8 mouse cellular contexts compared by ENCODE assay signal in genomic region chr19:37206641-37207302, GRCm38 (mm10). TPM values are rescaled to one million over a fixed set of nuclear protein-coding genes. Genes with fewer than 3 reads are reported as not detected.
DNase-seq lines count a peak whose midpoint lies in the region; ATAC-seq and TF ChIP-seq lines count a peak whose summit lies in the region.

No protein-coding gene starts in this region.

- peak; percentile 80 for ATAC-seq in hindbrain, embryonic 12.5 days (ENCODE audit: low FRiP score)

- no peak for TF ChIP-seq CTCF in brain, embryonic 14.5 days (IDR thresholded peaks at IDR 0.05; ENCODE audit: borderline replicate concordance, extremely low read depth, insufficient read depth, insufficient read length)
- TF ChIP-seq CTCF in left cerebral cortex, adult 2 months (IDR thresholded peaks at IDR 0.05) = no peak

- 1% methylated on average over 47 of the region's 47 CpGs for WGBS in hindbrain, embryonic 12.5 days
- 0% methylated on average over 44 of the region's 47 CpGs for WGBS in macrophage (ENCODE audit: missing documents)

- peak overlapping the region; percentile 65 for H3K4me2 ChIP-seq in hindbrain, embryonic 12.5 days (replicated peaks)

- intact Hi-C loops in left cerebral cortex, adult 2 months (cut with DNase I) = loop anchor here (1.0 kb wide), 1 partner anchor 31 kb away; no protein-coding TSS in a partner anchor

- DNase-seq in kidney, adult 11 months = peak; percentile 53
- no peak for DNase-seq in kidney, postnatal 14 days
- DNase-seq in brain, embryonic 14.5 days (ENCODE audit: low read depth) = peak; percentile 66
- DNase-seq in frontal cortex, adult 2 months (ENCODE audit: extremely low spot score in 1 of 2, low spot score in 1 of 2) = peak; percentile 27 to 49
- peak in 1 of 2 experiments; percentile 45 for DNase-seq in left cerebral cortex, adult 2 months (ENCODE audit: extremely low spot score in 1 of 2, low spot score in 2 of 2)
- peak; percentile 33 for DNase-seq in right cerebral cortex, postnatal 14 days

- H3K27ac ChIP-seq in hindbrain, embryonic 12.5 days = peak overlapping the region; percentile 83; the same call in 1 of the 2 replicates
- peak overlapping the region; percentile 93 for H3K27ac ChIP-seq in left cerebral cortex, adult 2 months
- peak overlapping the region; percentile 46 for H3K27ac ChIP-seq in macrophage

- no peaks in the 10 kb centered on the region for H3K9me3 ChIP-seq in hindbrain, embryonic 12.5 days (replicated peaks)

- H3K4me1 ChIP-seq in hindbrain, embryonic 12.5 days = peaks cover 16% of the 10 kb centered on the region

- peaks cover 60% of the 10 kb centered on the region for H3K79me2 ChIP-seq in macrophage (ENCODE audit: inconsistent target)

- peak overlapping the region; percentile 99 for H3K9ac ChIP-seq in hindbrain, embryonic 12.5 days

- peak overlapping the region; percentile 100 for H3K4me3 ChIP-seq in hindbrain, embryonic 12.5 days
- peak overlapping the region; percentile 76 for H3K4me3 ChIP-seq in left cerebral cortex, adult 2 months
- H3K4me3 ChIP-seq in macrophage (ENCODE audit: inconsistent target) = peak overlapping the region; percentile 50

- peaks cover 16% of the 10 kb centered on the region for H3K36me3 ChIP-seq in hindbrain, embryonic 12.5 days
- peaks cover 12% of the 10 kb centered on the region for H3K36me3 ChIP-seq in macrophage (ENCODE audit: inconsistent target)

- TF ChIP-seq POLR2A in brain, embryonic 14.5 days (IDR thresholded peaks at IDR 0.05; ENCODE audit: borderline replicate concordance, extremely low read depth, insufficient read depth, insufficient read length, poor library complexity, severe bottlenecking) = no peak

- 0 out of 2 replicates have a peak, but pooled peaks cover 3% of the 10 kb centered on the region for H3K27me3 ChIP-seq in hindbrain, embryonic 12.5 days

RNA-seq across cellular contexts. Expression of gene March5, which starts 0.6 kb away (rescaled TPM):
- polyA plus RNA-seq in brain, embryonic 14.5 days (2012; rRNA removed) = 88.9 and 98.1 TPM in 2 replicates
- polyA plus RNA-seq in frontal cortex, adult 2 months (2012; rRNA removed) = 67.7 and 70.6 TPM in 2 replicates
- 151 and 154 TPM in 2 replicates for polyA plus RNA-seq in hindbrain, embryonic 12.5 days (2016; fragmentation: Nextera tagmentation; extraction: Ambion mirVana)
- 10 to 100 TPM; 82.6 to 96.0 TPM for total RNA-seq in left cerebral cortex, adult 2 months (2021)
- total RNA-seq in macrophage (2018; cell fraction: chromatin; rRNA removed) = 100 to 1,000 TPM in 19 of 26 experiments, 10 to 100 TPM in 7; 68.0 to 379 (median 161) TPM
- total RNA-seq in macrophage (2018; cell fraction: cytosol; rRNA removed) = 100 to 1,000 TPM in 23 of 26 experiments, 10 to 100 TPM in 3; 98.1 to 272 (median 196) TPM
- 100 to 1,000 TPM in 25 of 26 experiments, 10 to 100 TPM in 1; 88.0 to 420 (median 192) TPM for total RNA-seq in macrophage (2018; cell fraction: nucleus; rRNA removed)
- 78.5 to 135 TPM (median 91.9 TPM) in 3 replicates for polyA plus RNA-seq in macrophage (2018)

RNA-seq across cellular contexts. Expression of gene Cpeb3, which starts 1.6 kb away (rescaled TPM):
- polyA plus RNA-seq in brain, embryonic 14.5 days (2012; rRNA removed) = 10.9 and 20.9 TPM in 2 replicates
- 35.2 and 39.6 TPM in 2 replicates for polyA plus RNA-seq in frontal cortex, adult 2 months (2012; rRNA removed)
- polyA plus RNA-seq in hindbrain, embryonic 12.5 days (2016; fragmentation: Nextera tagmentation; extraction: Ambion mirVana) = 6.2 and 7.0 TPM in 2 replicates
- total RNA-seq in left cerebral cortex, adult 2 months (2021) = 10 to 100 TPM; 87.0 to 96.0 TPM
- 100 to 1,000 TPM in 6 of 26 experiments, 10 to 100 TPM in 18, 1 to 10 TPM in 2; 8.1 to 132 (median 57.2) TPM for total RNA-seq in macrophage (2018; cell fraction: chromatin; rRNA removed)
- 10 to 100 TPM in 21 of 26 experiments, 1 to 10 TPM in 5; 5.9 to 38.3 (median 17.0) TPM for total RNA-seq in macrophage (2018; cell fraction: cytosol; rRNA removed)
- 100 to 1,000 TPM in 1 of 26 experiments, 10 to 100 TPM in 24, 1 to 10 TPM in 1; 9.2 to 104 (median 28.1) TPM for total RNA-seq in macrophage (2018; cell fraction: nucleus; rRNA removed)
- 7.8 to 16.1 TPM (median 11.7 TPM) in 3 replicates for polyA plus RNA-seq in macrophage (2018)

Comparison
In these comparisons a context has a peak if more than half of its experiments do, and no peak if none do; other contexts are left out.
1. H3K4me3 ChIP-seq: peak in every context shown above with its lines; median percentile 100 in hindbrain, embryonic 12.5 days; 76 in left cerebral cortex, adult 2 months; 50 in macrophage.